Mouse (Mus musculus) splenic B cell, adult 2 months (primary cell): ENCODE results near the gene Lin37.

ENCODE experiments used
- DNase-seq: peaks from one replicate; pipeline ENCODE4 v3.0.0-alpha.2; 2011; ENCODE audit warnings: low read depth, low spot score
- H3K27me3 ChIP-seq: 2 replicates; pipeline ENCODE4 v1.6.1; 2012; ENCODE audit warnings: mild to moderate bottlenecking, low read length, moderate library complexity, mixed read lengths; ENCODE audit not compliant: control insufficient read depth, poor library complexity, insufficient read depth, severe bottlenecking
- H3K36me3 ChIP-seq: 2 replicates; pipeline ENCODE4 v1.6.1; 2012; ENCODE audit warnings: mild to moderate bottlenecking, low read length, moderate library complexity, mixed read lengths; ENCODE audit not compliant: control insufficient read depth, poor library complexity, insufficient read depth, severe bottlenecking

The Lin37 gene

DNA sequence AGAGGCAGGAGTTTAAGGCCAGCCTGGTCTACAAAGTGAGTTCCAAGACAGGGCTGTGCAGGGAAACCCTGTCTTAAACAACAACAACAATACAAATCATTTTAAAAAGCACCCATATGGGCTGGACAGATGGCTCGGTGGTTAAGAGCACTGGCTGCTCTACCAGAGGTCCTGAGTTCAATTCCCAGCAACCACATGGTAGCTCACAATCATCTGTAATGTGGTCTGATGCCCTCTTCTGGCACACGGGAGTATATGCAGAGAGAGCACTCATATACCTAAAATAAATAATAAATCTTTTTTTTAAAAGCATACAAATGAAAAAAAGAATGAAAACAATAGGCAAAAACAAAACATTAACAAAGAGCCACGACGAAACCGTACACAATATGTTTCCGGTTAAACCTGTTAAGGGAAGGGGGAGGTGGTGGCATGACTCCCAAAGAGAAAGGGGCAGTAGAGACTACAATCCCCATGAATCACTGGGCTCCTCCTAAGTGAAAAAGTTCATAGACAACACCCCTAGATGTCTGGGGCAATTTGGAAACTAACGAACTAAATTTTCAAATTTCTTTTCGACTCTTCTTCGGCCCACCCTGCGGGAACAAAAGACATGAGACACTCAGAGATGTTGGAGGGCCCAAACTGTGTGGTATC, 8.1 kb downstream of the Lin37 start:
- H3K27me3 ChIP-seq: no peaks in the 10 kb centered on the region
- peak; percentile 86 for DNase-seq
- peaks cover 7% of the 10 kb centered on the region; the same call in 1 of the 2 replicates for H3K36me3 ChIP-seq

GRCm38 (mm10) chr7:30550603-30551002, 9.0 kb downstream of the Lin37 start:
- Histone ChIP-seq H3K36me3 (peaks cover 1% of the 10 kb centered on the region; the same call in 1 of the 2 replicates), H3K27me3 (no peaks in the 10 kb centered on the region)
- DNase-seq: no peak

GRCm38 (mm10) chr7:30549880-30550279, 9.8 kb downstream of the Lin37 start:
- Histone ChIP-seq H3K36me3 (no peaks in the 10 kb centered on the region), H3K27me3 (no peaks in the 10 kb centered on the region)
- DNase-seq: no peak

- no peaks in the 10 kb centered on the region for H3K27me3 ChIP-seq
- DNase-seq: no peak
- H3K36me3 ChIP-seq: no peaks in the 10 kb centered on the region; the same call in 1 of the 2 replicates
These were observed 15.3 kb downstream of the Lin37 start for GRCm38 (mm10) chr7:30544327-30544726.

GRCm38 (mm10) chr7:30540572-30540971, 19.1 kb downstream of the Lin37 start:
- no peak for DNase-seq
- no peaks in the 10 kb centered on the region for H3K27me3 ChIP-seq

DNA sequence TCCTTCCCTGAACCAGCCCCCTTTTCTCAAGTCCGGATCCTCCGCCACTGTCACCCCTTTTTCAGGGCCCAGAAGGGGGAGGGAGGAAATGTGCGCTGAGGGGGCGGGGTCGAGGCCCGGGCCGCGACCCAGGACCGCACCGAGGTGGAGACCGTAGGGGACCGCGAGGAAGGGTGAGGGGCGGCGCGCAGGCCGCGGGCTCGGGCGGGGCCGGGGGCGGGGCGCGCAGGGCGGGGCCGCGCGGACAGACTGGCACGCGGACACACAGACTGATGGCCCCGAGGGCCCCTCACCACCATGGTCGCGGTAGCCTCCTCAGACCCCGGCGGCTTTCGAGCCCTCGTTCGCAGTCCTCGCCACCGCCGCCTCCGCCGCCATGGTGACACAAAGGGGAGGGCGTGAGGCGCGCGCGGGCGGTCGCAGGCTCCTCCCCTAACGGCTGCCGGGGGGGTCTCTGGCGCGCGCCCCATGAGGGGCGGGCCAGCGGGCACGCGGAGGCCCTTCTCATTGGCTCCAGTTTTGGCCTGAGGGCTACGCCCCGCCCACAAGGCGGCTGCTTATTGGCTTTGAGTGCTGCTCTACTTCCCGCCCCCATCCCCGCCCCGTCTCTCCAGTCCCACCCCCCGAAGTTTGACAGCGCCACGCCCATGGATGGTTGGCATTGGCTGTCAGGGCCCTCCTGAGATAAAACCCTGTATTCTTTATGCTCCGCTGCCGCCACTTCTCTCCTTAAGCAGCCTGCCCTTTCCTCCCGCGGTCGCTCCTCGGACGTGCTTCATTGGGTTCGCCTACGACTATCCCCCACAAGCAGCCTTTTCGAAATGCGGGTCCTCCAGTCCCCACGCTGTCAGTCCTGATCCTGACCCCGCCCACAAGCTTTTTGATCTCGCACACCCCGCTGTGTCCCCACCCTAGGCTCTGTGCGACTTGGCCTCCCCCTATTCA, 24.7 kb downstream of the Lin37 start, which contains the start of gene Arhgap33:
Gene Arhgap33, minus strand, starts transcription at position 428 of the 945 bp plus-strand sequence.
- H3K36me3 ChIP-seq: no peaks in the 10 kb centered on the region
- DNase-seq: peak; percentile 98
- H3K27me3 ChIP-seq: no peaks in the 10 kb centered on the region

More at GRCm38 (mm10) chr7:30540572-30540971, 19.1 kb downstream of the Lin37 start:
- H3K36me3 ChIP-seq: no peaks in the 10 kb centered on the region; the same call in 1 of the 2 replicates

GRCm38 (mm10) chr7:30533941-30534632, 25.6 kb downstream of the Lin37 start:
- H3K36me3 ChIP-seq: no peaks in the 10 kb centered on the region
- H3K27me3 ChIP-seq: no peaks in the 10 kb centered on the region
- peak; percentile 15 for DNase-seq

- DNase-seq: no peak
- Histone ChIP-seq H3K36me3 (no peaks in the 10 kb centered on the region), H3K27me3 (no peaks in the 10 kb centered on the region)
These were observed 26.7 kb downstream of the Lin37 start for GRCm38 (mm10) chr7:30532931-30533330.

DNA sequence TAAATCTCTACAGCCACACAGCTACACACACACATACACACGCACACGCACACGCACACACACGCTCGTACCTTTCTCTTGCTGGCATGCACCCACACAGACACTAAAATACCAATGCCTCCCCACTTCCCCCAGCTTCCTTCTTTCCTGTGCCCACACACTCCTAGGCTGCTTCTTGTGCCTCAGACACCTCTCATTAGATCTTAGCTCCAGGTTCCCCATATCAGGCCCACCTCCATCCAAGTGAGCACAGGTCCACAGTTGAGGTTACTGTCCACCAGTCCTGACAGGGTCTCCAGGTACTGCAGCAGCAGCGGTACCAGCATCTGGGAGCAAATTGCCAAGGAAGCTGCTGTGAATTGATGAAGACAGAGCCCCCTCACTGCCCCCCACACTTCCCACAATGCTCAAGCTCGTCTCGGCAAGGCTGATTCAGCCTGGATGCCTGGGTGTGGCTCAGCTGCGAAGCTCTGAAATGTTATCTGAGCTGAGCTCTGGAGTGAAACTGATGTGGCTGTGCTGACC, 28.3 kb downstream of the Lin37 start:
- H3K36me3 ChIP-seq: no peaks in the 10 kb centered on the region
- H3K27me3 ChIP-seq: no peaks in the 10 kb centered on the region
- no peak for DNase-seq

GRCm38 (mm10) chr7:30526981-30527380, 32.7 kb downstream of the Lin37 start:
- DNase-seq: no peak
- H3K36me3 ChIP-seq: no peaks in the 10 kb centered on the region
- no peaks in the 10 kb centered on the region for H3K27me3 ChIP-seq

- H3K36me3 ChIP-seq: no peaks in the 10 kb centered on the region
- no peak for DNase-seq
These were observed 33.2 kb downstream of the Lin37 start for GRCm38 (mm10) chr7:30526399-30526798.

DNA sequence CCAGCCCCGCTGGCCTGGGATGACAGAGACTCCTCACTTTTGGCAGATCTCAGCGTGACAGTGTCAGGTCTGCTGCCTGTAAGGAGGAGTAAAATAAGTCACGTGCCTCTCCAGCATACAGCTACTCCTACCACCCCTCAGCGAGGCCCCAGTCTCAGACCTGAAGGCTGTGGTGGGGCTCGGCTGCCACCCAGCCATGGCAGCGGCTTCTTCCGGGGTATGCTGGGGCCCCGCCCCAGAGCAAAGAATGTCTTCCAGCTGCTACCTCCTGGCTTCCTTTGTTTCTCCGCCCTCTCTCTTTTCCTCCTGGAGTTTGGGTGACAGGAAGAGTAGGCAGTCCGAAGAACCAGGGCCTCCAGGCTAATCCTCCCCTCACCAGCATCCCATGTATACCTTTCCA, 33.7 kb downstream of the Lin37 start:
- no peak for DNase-seq
- Histone ChIP-seq H3K27me3 (no peaks in the 10 kb centered on the region), H3K36me3 (no peaks in the 10 kb centered on the region)

More at GRCm38 (mm10) chr7:30526399-30526798, 33.2 kb downstream of the Lin37 start:
- no peaks in the 10 kb centered on the region for H3K27me3 ChIP-seq

GRCm38 (mm10) chr7:30524487-30524886, 35.2 kb downstream of the Lin37 start:
- Histone ChIP-seq H3K36me3 (no peaks in the 10 kb centered on the region), H3K27me3 (no peaks in the 10 kb centered on the region)
- no peak for DNase-seq

DNA sequence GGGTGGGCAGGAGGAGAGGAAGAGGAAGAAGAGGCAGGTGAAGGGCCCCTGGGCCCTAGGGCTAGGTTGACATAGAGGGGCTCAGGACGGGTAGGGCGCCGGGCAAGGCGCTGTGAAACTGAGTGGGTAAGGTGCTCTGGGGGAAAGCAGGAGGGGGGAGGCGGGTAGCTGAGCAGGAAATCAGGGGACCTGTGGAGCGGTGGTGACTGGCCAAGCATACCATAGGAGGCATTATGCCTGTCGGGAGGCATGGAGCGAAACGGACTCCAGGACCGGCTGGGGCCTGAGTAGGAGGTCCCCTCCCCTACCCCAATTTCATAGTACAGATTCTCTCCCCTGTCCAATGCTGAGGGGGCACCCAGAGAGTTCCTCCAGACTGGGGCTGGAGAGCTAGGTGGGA, 36.8 kb downstream of the Lin37 start:
- Histone ChIP-seq H3K27me3 (no peaks in the 10 kb centered on the region), H3K36me3 (no peaks in the 10 kb centered on the region)
- no peak for DNase-seq
